Mouse (Mus musculus): ENCODE measurements around the gene Dars2.

- TF ChIP-seq CTCF (IDR thresholded peaks at IDR 0.05; ENCODE audit: low read depth, low read length) (no peak), POLR2A (IDR thresholded peaks at IDR 0.05; ENCODE audit: extremely low read depth, insufficient read depth, low read length) (no peak)
Measured at GRCm38 (mm10) chr1:161099721-161100405, 29.4 kb upstream of the Dars2 start.
